Mouse (Mus musculus): ENCODE data around the gene Taf5l. TPM values are rescaled to one million over a fixed set of nuclear protein-coding genes. Genes with fewer than 3 reads are reported as not detected.
A peak's percentile ranks its signal among the peaks of the same experiment; 100 is the strongest.

Taf5l gene
- 38.7 and 39.8 TPM in 2 replicates for polyA plus RNA-seq (2016; fragmentation: Nextera tagmentation; extraction: Ambion mirVana)

GRCm38 (mm10) chr8:124021237-124022227, at the start of gene Taf5l, which contains the start of gene Urb2:
TSS of gene Taf5l (minus strand) at chr8:124021397.
TSS of gene Urb2 (plus strand) at chr8:124021508.
- H3K4me2 ChIP-seq = peak within 1 kb of the TSS; percentile 71
- H3K27ac ChIP-seq = peak within 1 kb of the TSS; percentile 95
- no peaks in the 10 kb centered on the region for H3K27me3 ChIP-seq
- peaks cover 18% of the 10 kb centered on the region for H3K36me3 ChIP-seq (replicated peaks)
- peaks cover 37% of the 10 kb centered on the region for H3K4me1 ChIP-seq
- under 1% methylated on average over 62 of the region's 74 CpGs for WGBS
- H3K9ac ChIP-seq = peak within 1 kb of the TSS; percentile 80
- no peaks in the 10 kb centered on the region for H3K9me3 ChIP-seq
- peak within 1 kb of the TSS; percentile 79 for H3K4me3 ChIP-seq (replicated peaks)
- ATAC-seq (ENCODE audit: low FRiP score) = peak; percentile 92

- Histone ChIP-seq H3K4me1 (peaks cover 19% of the 10 kb centered on the region), H3K27ac (peak overlapping the region; percentile 79), H3K9ac (no peak overlapping the region), H3K4me2 (no peak overlapping the region), H3K9me3 (no peaks in the 10 kb centered on the region), H3K4me3 (replicated peaks) (no peak overlapping the region), H3K27me3 (0 out of 2 replicates have a peak, but pooled peaks cover 4% of the 10 kb centered on the region), H3K36me3 (replicated peaks) (no peaks in the 10 kb centered on the region)
- 25% methylated on average over 18 of the region's 18 CpGs for WGBS
- peak; percentile 68; the same call in 1 of the 2 replicates for ATAC-seq (ENCODE audit: low FRiP score)
Observed at GRCm38 (mm10) chr8:124070363-124071324, 49.4 kb upstream of the Taf5l start.

- H3K4me3 ChIP-seq (replicated peaks) = no peak overlapping the region
- H3K4me1 ChIP-seq = peaks cover 19% of the 10 kb centered on the region
- no peak for ATAC-seq (ENCODE audit: low FRiP score)
- no peaks in the 10 kb centered on the region for H3K9me3 ChIP-seq
- H3K27ac ChIP-seq = no peak overlapping the region
- 79% methylated on average over 4 of the region's 4 CpGs for WGBS
- no peak overlapping the region for H3K9ac ChIP-seq
- no peak overlapping the region for H3K4me2 ChIP-seq
- H3K27me3 ChIP-seq = peaks cover 4% of the 10 kb centered on the region; the same call in 1 of the 2 replicates
- no peaks in the 10 kb centered on the region for H3K36me3 ChIP-seq (replicated peaks)
Observed at GRCm38 (mm10) chr8:124067059-124067750, 46.0 kb upstream of the Taf5l start.

GRCm38 (mm10) chr8:124066325-124067058, 45.3 kb upstream of the Taf5l start:
- no peak overlapping the region for H3K9ac ChIP-seq
- H3K4me2 ChIP-seq = no peak overlapping the region
- H3K4me1 ChIP-seq = peaks cover 19% of the 10 kb centered on the region
- H3K27ac ChIP-seq = no peak overlapping the region
- 78% methylated on average over 4 of the region's 4 CpGs for WGBS
- no peak overlapping the region for H3K4me3 ChIP-seq (replicated peaks)
- H3K27me3 ChIP-seq = peaks cover 2% of the 10 kb centered on the region; the same call in 1 of the 2 replicates
- no peak for ATAC-seq (ENCODE audit: low FRiP score)
- H3K9me3 ChIP-seq = no peaks in the 10 kb centered on the region
- H3K36me3 ChIP-seq (replicated peaks) = no peaks in the 10 kb centered on the region

- no peak overlapping the region for H3K4me3 ChIP-seq (replicated peaks)
- H3K36me3 ChIP-seq (replicated peaks) = no peaks in the 10 kb centered on the region
- no peaks in the 10 kb centered on the region for H3K4me1 ChIP-seq
- no peak overlapping the region for H3K9ac ChIP-seq
- no peak overlapping the region for H3K27ac ChIP-seq
- H3K4me2 ChIP-seq = no peak overlapping the region
- ATAC-seq (ENCODE audit: low FRiP score) = no peak
- 82% methylated on average over 11 of the region's 11 CpGs for WGBS
- H3K9me3 ChIP-seq = no peaks in the 10 kb centered on the region
- H3K27me3 ChIP-seq = no peaks in the 10 kb centered on the region
Observed at GRCm38 (mm10) chr8:124056832-124057655, 35.8 kb upstream of the Taf5l start.

- Histone ChIP-seq H3K9ac (no peak overlapping the region), H3K4me1 (no peaks in the 10 kb centered on the region), H3K27me3 (no peaks in the 10 kb centered on the region), H3K4me3 (replicated peaks) (no peak overlapping the region), H3K9me3 (no peaks in the 10 kb centered on the region), H3K4me2 (no peak overlapping the region), H3K36me3 (replicated peaks) (peaks cover 19% of the 10 kb centered on the region), H3K27ac (no peak overlapping the region)
- ATAC-seq (ENCODE audit: low FRiP score) = no peak
- WGBS = 55% methylated on average over 4 of the region's 4 CpGs
Observed at GRCm38 (mm10) chr8:124052568-124052967, 31.4 kb upstream of the Taf5l start.

- 0 out of 2 replicates have a peak, but pooled peaks have one; percentile 36 for ATAC-seq (ENCODE audit: low FRiP score)
- 17% methylated on average over 3 of the region's 3 CpGs for WGBS
- Histone ChIP-seq H3K4me1 (no peaks in the 10 kb centered on the region), H3K4me2 (no peak overlapping the region), H3K27me3 (no peaks in the 10 kb centered on the region), H3K36me3 (replicated peaks) (peaks cover 23% of the 10 kb centered on the region), H3K9ac (no peak overlapping the region), H3K4me3 (replicated peaks) (no peak overlapping the region), H3K27ac (no peak overlapping the region), H3K9me3 (no peaks in the 10 kb centered on the region)
Observed at GRCm38 (mm10) chr8:124052110-124052509, 30.9 kb upstream of the Taf5l start.

GRCm38 (mm10) chr8:124045856-124046255, 24.7 kb upstream of the Taf5l start:
- Histone ChIP-seq H3K9me3 (no peaks in the 10 kb centered on the region), H3K4me2 (no peak overlapping the region), H3K36me3 (replicated peaks) (peaks cover 63% of the 10 kb centered on the region), H3K9ac (no peak overlapping the region), H3K4me1 (no peaks in the 10 kb centered on the region), H3K4me3 (replicated peaks) (no peak overlapping the region), H3K27me3 (no peaks in the 10 kb centered on the region), H3K27ac (no peak overlapping the region)
- WGBS = 90% methylated on average over 8 of the region's 8 CpGs
- ATAC-seq (ENCODE audit: low FRiP score) = no peak

- Histone ChIP-seq H3K36me3 (replicated peaks) (peaks cover 66% of the 10 kb centered on the region), H3K4me3 (replicated peaks) (no peak overlapping the region), H3K9me3 (no peaks in the 10 kb centered on the region), H3K27me3 (no peaks in the 10 kb centered on the region), H3K27ac (no peak overlapping the region), H3K4me1 (no peaks in the 10 kb centered on the region), H3K4me2 (no peak overlapping the region), H3K9ac (no peak overlapping the region)
- ATAC-seq (ENCODE audit: low FRiP score) = no peak
- 96% methylated on average over 12 of the region's 12 CpGs for WGBS
Observed at GRCm38 (mm10) chr8:124044931-124045330, 23.7 kb upstream of the Taf5l start.

GRCm38 (mm10) chr8:124044421-124044820, 23.2 kb upstream of the Taf5l start:
- 94% methylated on average over 5 of the region's 5 CpGs for WGBS
- H3K4me3 ChIP-seq (replicated peaks) = no peak overlapping the region
- no peak for ATAC-seq (ENCODE audit: low FRiP score)
- H3K4me1 ChIP-seq = no peaks in the 10 kb centered on the region
- H3K9me3 ChIP-seq = no peaks in the 10 kb centered on the region
- H3K9ac ChIP-seq = no peak overlapping the region
- H3K27me3 ChIP-seq = no peaks in the 10 kb centered on the region
- H3K27ac ChIP-seq = no peak overlapping the region
- peaks cover 66% of the 10 kb centered on the region for H3K36me3 ChIP-seq (replicated peaks)
- H3K4me2 ChIP-seq = no peak overlapping the region

Data from forebrain, embryonic 12.5 days (tissue).